Mouse (Mus musculus) embryonic facial prominence, embryonic 11.5 days (tissue): Measurements from ENCODE around the gene Rsrc1. TPM values are rescaled to one million over a fixed set of nuclear protein-coding genes. Genes with fewer than 3 reads are reported as not detected.

ENCODE experiments used
- polyA plus RNA-seq: library from polyadenylated mRNA; unstranded; fragments of >200 nt; fragmentation: Nextera tagmentation; extraction: Ambion mirVana; gene quantifications from 2 replicates; pipeline ENCODE4 v1.2.1, GENCODE M21; 2014

Rsrc1 gene
- polyA plus RNA-seq, 1 experiment from 2014 or later = 54.8 TPM

Other genes starting within 250 kb of the Rsrc1 start
- gene Shox2, start 381 bp downstream of the Rsrc1 start, polyA plus RNA-seq = 19.3 and 20.7 TPM in 2 replicates